Mouse (Mus musculus) spleen, postnatal 36 days (tissue): ENCODE results near the gene Ppip5k1.
"Not testable (repeated sequence)": the region's sequence is repeated elsewhere in the genome, so short reads cannot be mapped to it uniquely, and the experiment has no call there.

Experiments
- DNase-seq, 2 experiments: peaks; one replicate each; pipeline ENCODE4 v3.0.0; 2022; ENCODE audit warnings: low spot score in 2 of 2, mixed read lengths in 1 of 2

Ppip5k1 gene

DNA sequence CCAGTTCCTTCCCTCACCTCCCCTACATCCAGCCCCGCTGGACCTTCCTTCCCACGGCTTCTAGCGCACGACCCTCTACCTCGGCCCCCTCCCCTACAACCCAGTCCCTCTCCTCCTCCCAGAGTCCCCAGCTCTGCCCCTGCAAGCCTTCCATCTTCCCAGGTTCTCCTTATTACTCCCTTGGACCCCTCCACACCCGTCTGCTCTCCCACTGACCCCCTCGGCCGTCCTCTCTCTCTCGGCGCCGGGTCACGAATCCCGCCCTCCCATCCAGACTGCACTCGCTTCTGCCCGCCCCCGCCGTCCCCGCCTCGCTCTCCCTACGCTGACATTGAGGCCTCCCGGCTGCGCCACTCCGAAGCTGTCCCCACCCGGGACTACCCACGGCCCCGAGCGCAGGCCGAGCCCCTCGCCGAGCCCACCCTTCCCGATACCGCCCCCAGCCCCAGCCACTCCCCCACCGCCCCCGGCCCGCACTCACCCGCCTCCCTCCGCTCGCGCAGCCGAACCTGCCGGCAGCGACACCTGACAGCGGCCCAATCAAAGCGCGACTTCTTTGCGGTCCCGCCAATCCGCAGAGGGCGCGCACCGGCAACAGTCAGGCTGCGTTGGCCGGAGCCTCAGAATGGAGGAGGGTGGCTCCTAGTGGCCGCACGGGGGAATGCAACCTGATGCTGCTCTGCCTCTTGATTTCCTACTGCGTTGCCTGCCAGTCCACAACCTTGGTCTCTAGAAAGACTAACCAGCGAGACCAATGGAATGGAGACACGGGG is at the start of gene Ppip5k1:
Gene Ppip5k1, minus strand, starts transcription at position 577 of the 773 bp plus-strand sequence.
- DNase-seq = peak; percentile 95 to 96

DNA sequence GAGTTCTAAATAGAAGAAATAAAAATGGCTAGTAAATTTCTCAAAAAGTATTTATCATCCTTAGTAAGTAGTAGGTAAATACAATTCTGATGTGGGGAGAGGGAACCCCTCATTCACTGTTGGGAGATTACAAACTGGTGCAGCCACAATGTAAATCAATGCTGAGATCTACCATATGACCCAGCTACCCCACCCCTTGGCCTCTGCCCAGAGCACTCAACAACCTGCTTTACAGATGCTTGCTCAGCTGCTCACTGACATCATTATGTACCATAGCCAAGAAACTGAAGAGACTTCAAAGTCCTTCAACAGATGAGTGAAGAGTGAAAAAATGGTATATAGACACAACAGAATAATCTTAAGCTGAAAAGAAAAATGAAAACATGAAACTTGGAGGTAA is 48.1 kb upstream of the Ppip5k1 start:
- DNase-seq = no peak

DNA sequence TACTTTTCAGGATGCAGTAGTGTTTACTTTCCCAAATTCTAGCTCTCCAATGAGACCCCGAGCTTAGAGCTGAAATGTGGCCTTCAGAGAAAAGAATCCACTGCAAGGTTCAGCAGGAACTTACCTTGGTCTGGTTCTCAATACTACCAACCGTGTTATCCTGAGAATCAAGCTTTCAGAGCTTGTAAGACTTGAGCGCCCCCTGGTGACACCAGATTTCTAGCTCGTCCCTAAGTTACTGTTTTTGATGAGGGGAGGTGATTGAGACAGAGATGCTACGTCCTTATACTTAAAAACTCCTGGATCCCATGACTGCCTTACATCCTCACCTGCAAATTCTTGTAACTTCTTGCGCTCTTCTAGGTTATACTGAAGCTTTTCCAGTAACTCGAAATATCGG is 41.4 kb upstream of the Ppip5k1 start:
- peak; percentile 49 to 64 for DNase-seq

DNA sequence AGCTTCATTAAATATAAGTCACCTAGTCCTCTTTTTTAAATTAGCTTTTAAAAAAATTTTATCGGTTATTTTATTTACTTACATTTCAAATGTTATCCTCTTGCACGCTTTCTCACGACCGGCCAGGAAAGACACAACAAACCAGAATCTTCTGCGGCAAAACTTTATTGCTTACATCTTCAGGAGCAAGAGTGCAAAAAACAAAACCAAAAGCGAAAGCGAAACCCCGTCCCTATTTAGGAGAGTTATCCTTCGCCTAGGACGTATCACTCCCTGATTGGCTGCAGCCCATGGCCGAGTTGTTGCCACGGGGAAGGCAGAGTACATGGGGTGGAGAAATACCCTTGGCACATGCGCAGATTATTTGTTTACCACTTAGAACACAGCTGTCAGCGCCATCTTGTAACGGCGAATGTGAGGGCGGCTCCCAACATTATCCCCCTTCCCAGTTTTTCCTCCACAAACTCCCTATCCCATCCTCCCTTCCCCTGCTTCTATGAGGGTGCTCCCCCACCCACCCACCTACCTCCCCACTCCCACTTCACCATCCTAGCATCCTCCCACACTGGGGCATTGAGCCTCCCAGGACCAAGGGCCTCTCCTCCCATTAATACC is 31.9 kb upstream of the Ppip5k1 start, which contains the start of gene Strc:
Gene Strc, minus strand, starts transcription at position 208 of the 615 bp plus-strand sequence.
- DNase-seq = not testable (repeated sequence)

DNA sequence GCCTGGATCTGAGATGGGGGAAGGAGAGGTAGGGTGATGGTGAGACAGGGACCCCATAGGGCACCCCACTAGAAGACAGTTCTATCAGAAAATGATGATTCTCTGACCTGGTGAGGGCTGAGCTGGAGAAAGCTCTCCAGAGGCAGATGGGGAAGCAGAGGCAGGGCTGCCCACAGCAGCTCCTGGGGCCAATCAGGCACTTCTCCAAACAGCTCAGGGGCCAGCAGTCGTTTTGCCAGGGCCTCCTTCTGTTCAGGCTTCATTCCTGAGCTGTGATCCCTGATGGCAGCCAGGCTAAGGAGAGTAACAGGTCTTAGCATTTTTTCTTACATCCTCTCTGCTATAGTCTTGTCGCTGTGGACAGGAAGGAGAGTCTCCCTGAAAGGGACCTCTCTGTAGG is 19.6 kb upstream of the Ppip5k1 start:
- no peak for DNase-seq

DNA sequence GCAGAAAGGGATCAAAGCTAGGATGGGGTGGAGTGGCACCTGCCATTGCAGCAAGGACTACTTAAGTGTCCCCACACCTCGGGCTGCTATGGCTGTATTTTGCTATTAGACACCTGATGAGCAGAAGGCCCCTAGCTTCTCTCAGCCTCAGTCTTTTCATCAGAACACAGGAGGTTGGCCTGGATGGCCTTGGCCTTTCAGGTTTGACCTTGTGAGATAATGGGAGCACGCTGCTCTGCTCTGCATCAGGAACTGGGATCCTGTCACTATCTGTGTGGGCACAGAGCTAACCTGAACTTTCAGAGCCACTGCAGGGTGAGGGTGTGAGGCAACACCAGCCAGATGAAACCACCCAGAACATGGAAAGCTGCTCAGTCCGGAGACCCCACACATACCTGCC is 17.1 kb upstream of the Ppip5k1 start:
- DNase-seq = no peak

DNA sequence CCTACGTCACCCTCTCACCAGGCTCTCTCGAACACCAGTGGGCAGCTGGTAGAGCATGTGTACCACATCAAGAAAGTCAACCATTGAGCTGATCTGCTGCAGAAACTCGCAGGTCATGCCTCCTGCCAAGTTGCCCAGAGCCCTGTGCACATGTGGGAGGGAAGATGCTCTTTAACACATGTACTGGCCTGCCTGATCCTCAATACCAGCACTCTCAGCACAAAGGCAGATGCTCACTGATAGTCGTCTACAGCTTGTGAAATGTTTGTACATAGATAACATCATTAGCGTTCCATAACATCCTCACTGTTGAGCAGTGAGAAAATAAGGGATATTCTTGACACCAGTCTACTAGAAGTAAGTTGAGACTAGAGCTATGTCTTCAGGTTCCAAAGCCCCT is 15.7 kb upstream of the Ppip5k1 start:
- DNase-seq = no peak

DNA sequence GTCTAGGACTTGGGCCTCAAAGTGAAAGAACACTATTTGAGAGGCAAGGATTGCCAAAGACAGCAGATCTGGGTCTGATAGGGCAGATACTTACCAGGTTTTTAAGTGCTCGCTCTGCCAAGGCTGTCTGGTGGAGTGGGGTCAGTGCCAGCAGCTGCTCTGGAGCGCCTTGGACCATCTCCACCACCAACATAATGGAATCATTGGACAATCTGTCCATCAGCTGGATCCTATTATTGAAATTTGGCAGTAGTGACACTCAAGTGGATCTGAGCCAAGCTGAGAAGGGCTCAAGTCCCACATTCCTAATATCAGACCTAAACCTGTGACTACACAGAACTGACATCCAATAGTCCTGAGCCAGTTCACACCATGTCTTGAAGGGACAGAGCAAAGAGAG is 13.6 kb upstream of the Ppip5k1 start:
- DNase-seq = no peak

DNA sequence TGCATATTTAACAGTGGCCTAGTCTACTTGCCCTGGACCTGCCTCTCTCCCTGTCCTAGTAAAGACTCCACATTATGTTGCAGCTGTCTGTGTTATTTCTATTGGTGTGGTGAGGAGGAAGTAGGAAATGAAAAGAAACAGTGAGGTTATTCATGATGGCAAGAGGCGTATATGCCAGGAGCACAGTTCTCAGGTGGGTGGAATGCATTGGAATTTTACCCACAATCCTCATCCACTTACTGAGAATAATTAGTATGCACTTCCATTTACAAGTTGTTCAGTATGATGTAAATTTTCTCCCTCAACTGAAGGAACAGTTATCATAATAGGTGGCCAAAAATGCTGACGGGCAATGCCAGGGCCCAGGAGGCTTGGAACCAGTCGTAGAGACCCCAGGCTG is 8.5 kb upstream of the Ppip5k1 start:
- DNase-seq = no peak

DNA sequence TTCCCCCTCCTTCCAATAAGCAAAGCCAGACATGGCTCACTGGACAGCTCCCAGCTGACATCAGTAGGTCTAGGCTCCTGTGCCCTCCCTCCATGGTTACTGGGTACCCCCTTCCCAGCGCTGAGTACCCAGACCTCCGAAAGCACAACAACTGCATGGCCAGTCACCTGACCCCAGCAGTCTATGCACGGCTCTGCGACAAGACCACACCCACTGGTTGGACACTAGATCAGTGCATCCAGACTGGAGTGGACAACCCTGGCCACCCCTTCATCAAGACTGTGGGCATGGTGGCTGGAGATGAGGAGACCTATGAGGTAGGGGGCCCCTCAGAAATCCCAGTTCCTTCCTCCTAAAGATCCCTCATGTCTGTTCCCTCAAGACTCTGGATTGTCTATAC is 4.3 kb upstream of the Ppip5k1 start:
- DNase-seq = no peak

DNA sequence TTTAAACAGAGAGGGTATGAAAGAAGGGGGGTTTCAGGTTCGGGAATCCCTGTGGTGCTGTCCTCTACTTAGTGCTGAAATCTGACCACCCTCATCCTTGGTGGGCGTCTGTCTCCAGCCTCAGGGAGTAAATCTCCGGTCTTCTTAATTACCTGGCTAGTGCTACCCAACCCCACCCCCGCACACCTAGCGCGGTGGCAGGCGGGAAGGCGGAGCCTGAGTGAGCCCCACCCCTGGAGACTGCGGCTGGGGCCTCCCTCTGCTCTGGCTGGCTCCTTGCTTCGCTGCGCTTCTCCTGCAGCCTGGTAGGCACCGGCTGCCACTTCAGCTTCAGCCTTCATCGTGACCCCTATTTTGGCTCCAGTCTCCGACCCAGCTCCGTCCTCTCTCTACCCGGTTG is 3.2 kb upstream of the Ppip5k1 start:
- DNase-seq = peak; percentile 13 to 18

DNA sequence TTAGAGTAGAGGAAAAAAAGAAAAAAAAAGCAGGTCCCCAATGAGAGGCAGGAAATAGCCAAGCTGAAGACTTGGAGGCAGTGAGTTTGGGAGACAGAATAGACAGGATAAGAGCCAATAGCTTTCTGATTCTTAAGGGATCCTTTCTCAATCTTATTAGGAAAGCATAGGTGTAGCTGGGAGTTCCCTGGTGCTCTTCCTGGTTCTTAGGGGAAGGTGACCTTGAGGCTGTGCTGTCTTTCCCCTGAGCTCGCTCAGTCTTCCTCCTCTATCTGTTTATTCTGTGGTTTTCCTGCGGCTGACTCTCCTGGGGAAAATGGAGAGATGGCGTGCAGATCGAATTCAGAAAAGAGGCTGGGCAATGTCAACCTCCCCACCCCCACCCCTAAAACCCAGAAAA is 2.8 kb upstream of the Ppip5k1 start:
- no peak for DNase-seq

DNA sequence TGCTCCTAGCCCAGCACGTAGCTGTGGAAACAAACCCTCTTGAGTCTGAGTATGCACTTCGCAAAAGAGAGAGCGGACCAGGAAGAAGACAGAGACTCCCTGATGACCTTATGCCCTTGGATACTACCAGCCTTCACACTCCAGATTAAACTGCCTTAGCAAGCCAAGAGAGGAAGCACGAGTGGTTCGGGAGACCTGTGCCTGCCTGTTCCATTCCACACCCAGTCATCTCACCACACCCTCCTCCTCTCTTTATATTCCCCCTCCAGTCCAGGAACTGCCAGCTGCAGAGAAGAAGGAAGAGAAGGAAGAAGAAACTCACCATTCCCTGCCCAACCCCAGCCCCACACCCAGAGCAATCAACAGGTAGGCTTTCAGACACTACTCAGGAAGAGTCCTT is 2.3 kb upstream of the Ppip5k1 start, which contains the start of gene Ckmt1:
Gene Ckmt1, plus strand, starts transcription at position 221 of the 400 bp plus-strand sequence.
- no peak for DNase-seq

DNA sequence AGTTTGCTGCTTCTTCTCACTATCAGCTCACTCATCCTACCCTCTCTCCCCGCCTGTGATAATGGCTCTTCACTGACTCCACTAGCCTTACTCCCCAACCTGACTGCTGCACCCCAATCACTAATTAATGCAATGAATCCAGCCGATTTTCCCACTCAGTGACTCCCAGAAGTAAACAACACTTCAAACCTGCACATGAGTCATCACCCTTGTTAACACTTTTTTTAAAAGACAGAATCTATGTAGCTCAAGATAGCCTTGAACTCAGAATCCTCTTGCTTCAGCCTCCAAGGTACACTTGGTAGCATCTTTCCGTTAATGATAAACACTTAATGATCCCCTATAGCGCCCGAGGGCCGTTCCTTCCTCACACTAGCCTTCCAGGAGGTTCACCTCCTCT is 818 bp downstream of the Ppip5k1 start:
- DNase-seq = no peak

DNA sequence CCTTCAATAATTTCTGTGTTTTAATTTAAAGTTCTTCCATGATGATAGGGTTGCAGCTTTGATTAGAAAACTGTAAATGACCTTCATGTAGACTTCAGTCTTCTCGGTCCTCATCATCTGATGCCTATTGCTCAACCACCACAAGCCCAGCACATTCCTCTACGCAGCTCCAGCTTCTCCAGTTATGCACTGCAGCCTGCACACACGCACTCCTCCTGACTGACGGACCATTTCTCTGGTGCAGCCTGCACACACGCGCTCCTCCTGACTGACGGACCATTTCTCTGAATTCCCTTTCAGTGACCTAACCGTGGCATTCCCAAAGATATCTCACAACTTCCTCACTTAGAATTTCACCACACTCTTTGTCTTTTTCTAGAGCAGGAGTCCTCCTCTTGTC is 2.0 kb downstream of the Ppip5k1 start:
- no peak for DNase-seq

DNA sequence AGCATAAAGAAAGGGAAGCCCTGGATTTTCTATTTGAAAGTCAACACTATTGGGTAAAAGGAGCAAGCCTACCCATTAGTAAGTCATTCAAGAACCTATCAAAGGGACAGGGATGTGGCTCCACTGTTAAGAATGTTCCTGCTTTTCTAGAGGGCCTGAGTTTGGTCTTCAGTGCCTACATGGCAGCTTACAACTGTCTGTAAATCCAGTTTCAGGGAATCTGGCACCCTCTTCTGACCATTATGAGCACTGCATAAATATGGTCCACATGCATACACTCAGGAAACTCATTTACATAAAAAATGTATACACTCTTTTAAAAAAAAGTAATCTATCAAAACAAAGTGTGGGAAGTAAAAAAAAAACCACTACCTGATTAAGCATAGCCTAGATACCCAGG is 16.1 kb downstream of the Ppip5k1 start:
- no peak for DNase-seq

DNA sequence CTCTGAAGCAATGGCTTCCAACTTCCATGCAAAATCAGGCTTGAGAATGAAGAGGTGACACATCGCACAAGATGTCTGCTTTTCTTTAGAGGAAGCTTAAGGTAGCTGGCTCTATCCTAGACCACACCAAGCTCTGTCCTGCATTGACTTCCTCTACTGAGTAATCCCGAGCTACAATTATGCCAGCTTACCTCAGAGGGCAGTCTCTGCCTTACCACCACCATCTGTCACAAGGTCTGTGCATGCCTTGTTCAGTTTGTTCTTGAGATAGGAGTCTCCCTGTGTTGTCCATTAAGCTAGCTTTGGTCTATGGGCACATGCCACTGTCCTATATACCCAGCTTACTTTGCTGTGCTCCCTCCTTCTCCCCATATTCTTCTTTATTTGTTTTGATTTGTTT is 25.7 kb downstream of the Ppip5k1 start:
- DNase-seq = no peak

DNA sequence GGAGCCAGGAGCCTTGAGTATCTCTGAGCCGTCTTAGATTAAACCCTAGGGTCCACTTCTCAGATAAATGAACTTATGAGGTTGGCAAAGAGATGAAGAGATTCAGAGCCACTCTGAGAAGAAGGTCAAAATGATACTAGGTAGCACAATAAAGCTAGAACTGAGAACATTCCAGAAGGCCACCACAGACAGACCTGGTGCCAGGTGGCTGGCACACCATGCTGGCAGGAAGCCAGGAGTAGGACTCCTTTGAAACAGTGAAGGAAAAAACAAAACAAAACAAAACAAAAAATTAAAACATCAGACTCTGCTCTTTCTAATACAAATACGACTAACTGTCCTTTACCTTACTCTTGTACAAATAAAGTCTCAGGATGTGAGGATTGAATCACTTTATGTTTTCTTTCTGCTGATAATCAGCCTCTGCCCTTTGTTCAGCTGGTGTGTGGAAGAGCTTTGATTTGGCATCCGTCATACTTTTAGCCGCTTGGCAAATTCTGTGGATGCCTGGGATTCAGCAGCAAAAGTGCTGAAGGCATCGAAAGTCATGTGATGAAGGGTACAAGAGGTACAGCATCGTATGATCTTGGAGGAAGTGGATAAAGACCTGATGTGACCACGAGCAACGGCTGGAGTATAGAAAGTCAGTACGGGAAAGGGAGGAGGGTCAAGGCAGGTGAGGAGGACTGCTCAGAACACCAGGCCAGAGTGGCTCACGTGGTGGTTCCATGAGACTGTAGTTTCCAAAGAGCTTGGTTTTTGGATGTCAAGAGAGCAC is 31.3 kb downstream of the Ppip5k1 start:
- DNase-seq = no peak

DNA sequence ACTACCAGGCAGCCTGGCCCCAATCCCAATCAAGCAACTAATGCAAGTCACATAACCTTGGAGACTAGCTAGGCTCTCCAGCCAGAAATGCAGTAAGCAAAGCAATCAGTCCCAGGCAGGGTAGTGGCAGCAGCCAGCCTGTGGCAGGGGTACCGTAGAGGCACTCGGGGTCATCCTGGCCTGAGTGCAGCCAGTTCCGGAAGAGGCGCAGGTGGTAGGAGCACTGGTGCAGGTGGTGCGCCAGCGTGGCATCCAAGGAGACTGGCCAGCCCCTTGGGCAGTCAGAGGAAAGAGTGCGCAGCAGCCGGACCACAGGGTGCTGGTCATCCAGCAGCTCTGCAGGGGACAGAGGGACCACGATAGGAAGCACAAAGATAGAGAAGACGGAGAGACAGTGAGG is 32.2 kb downstream of the Ppip5k1 start:
- DNase-seq = no peak

DNA sequence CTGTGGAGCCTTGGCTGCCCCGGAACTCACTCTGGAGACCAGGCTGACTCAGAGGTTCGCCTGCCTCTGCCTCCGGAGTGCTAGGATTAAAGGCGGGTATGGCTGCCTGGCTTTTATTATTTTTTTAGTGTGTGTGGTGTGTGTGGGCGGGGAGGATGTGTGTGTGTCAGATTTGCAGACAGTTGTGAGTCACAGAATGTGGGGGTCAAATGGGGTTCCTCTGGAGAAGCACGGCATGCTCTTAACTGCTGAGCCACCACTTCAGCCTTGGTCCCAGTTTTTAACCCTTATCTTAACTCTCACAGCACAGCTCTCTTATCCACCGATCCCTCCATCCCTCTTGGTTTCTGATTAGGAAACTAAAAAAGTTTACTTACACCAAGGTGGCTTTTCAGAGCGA is 38.9 kb downstream of the Ppip5k1 start:
- DNase-seq = no peak

DNA sequence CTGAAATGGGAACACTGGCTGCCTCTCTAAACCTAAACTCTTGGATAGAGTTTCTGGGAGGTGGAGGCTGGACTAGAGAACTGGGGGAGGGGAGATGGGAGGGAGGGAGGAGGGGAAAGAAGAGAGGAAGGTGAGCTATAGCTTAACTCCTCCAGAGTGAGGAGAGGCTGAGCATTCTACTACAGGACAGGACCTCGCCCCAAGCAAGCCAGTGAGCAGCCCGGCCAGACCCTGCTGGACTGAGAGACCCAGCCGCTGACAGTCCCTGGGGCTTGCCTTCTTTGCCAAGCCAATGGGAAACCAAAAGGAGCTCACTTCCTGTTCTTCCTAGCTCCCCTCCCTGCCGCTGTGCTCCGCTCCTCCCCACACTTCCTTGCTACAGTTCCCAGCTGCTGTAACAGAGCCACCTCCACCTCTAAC is 46.2 kb downstream of the Ppip5k1 start:
- no peak for DNase-seq

DNA sequence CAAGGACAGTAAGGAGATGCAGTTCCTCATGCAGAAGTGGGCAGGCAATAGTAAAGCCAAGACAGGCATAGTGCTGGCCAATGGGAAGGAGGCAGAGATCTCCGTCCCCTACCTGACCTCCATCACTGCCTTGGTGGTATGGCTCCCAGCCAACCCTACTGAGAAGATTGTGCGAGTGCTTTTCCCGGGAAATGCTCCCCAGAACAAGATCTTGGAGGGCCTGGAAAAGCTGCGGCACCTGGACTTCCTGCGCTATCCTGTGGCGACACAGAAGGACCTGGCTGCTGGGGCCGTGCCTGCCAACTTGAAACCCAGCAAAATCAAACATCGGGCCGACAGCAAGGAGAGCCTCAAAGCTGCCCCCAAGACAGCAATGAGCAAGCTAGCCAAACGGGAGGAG is 55.2 kb downstream of the Ppip5k1 start:
- no peak for DNase-seq

DNA sequence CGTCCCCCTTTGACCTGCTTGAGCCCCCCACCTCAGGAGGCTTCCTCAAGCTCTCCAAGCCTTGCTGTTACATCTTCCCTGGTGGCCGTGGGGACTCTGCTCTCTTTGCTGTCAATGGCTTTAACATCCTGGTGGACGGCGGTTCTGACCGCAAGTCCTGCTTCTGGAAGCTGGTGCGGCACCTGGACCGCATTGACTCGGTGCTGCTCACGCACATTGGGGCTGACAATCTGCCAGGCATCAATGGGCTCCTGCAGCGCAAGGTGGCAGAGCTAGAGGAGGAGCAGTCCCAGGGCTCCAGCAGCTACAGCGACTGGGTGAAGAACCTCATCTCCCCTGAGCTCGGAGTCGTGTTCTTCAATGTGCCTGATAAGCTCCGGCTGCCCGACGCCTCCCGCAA is 55.7 kb downstream of the Ppip5k1 start:
- no peak for DNase-seq
